Mouse (Mus musculus) cerebellum, adult 2 months (tissue): ENCODE results near the gene Shoc2.

Experiments used
- CTCF ChIP-seq: fragments of 200-500 bp; IDR thresholded peaks from 2 replicates; pipeline ENCODE4 v1.5.1; 2011; ENCODE audit warnings: low read depth, mild to moderate bottlenecking, control low read depth, low read length, moderate library complexity, borderline replicate concordance; ENCODE audit not compliant: insufficient read depth
- POLR2A ChIP-seq: fragments of 200-500 bp; IDR thresholded peaks from 2 replicates; pipeline ENCODE4 v1.6.1; 2011; ENCODE audit warnings: low read length, control low read depth, borderline replicate concordance; ENCODE audit not compliant: insufficient read depth

- TF ChIP-seq POLR2A (no peak), CTCF (no peak)
Observed at GRCm38 (mm10) chr19:54015503-54015902, 71.4 kb downstream of the Shoc2 start.
